Mouse (Mus musculus) kidney, adult 2 months (tissue): ENCODE data around the gene Ppara. TPM values are rescaled to one million over a fixed set of nuclear protein-coding genes. Genes with fewer than 3 reads are reported as not detected.

ENCODE experiments used
- DNase-seq: peaks from one replicate; pipeline ENCODE4 v3.0.0; 2021
- H3K27ac ChIP-seq: fragments of 200-500 bp; 2 replicates; pipeline ENCODE4 v1.5.1; 2012; ENCODE audit warnings: low read depth, low read length, control low read depth, inconsistent platforms; ENCODE audit not compliant: insufficient read depth
- H3K27me3 ChIP-seq: fragments of 200-500 bp; replicated peaks from 2 replicates; pipeline ENCODE4 v1.6.1; 2012; ENCODE audit warnings: mild to moderate bottlenecking, moderate library complexity, low read length, inconsistent platforms; ENCODE audit not compliant: control insufficient read depth, insufficient read depth
- H3K36me3 ChIP-seq: fragments of 200-500 bp; 2 replicates; pipeline ENCODE4 v1.6.1; 2012; ENCODE audit warnings: mild to moderate bottlenecking, moderate library complexity, low read length, inconsistent platforms; ENCODE audit not compliant: control insufficient read depth, insufficient read depth
- H3K4me1 ChIP-seq: fragments of 200-500 bp; 2 replicates; pipeline ENCODE4 v1.6.1; 2011; ENCODE audit warnings: low read length; ENCODE audit not compliant: control insufficient read depth, insufficient read depth
- H3K4me3 ChIP-seq: fragments of 200-500 bp; 2 replicates; pipeline ENCODE4 v1.5.1; 2011; ENCODE audit warnings: mild to moderate bottlenecking, low read depth, low read length, control low read depth; ENCODE audit not compliant: insufficient read depth
- CTCF ChIP-seq: fragments of 200-500 bp; conservative IDR thresholded peaks from 2 replicates; pipeline ENCODE4 v1.5.1; 2011; ENCODE audit warnings: low read depth, mild to moderate bottlenecking, control low read depth, low read length, moderate library complexity, mixed read lengths; ENCODE audit not compliant: insufficient read depth, insufficient read length
- POLR2A ChIP-seq: fragments of 200-500 bp; IDR thresholded peaks from one replicate; pipeline ENCODE4 v1.6.1; 2011; ENCODE audit warnings: low read depth, low read length, control low read depth
- WGBS: fragments of 180-500 bp; shearing (Covaris S2); methylation state at CpG from one replicate; pipeline ENCODE4 v1.1.7; 2018; 5-methylcytosine and 5-hydroxymethylcytosine counted together
- polyA plus RNA-seq: library from polyadenylated mRNA; depleted of rRNA; stranded (reverse); fragments of >200 nt; gene quantifications from 2 replicates; pipeline ENCODE4 v1.2.3, GENCODE M21; 2012

The Ppara gene
- polyA plus RNA-seq, 1 experiment, result 31.3 TPM

GRCm38 (mm10) chr15:85705566-85706332 is 29.0 kb upstream of the Ppara start:
- peaks cover 78% of the 10 kb centered on the region for H3K4me1 ChIP-seq
- peaks cover 9% of the 10 kb centered on the region; the same call in 1 of the 2 replicates for H3K36me3 ChIP-seq
- no peak overlapping the region for H3K4me3 ChIP-seq
- DNase-seq, result peak; percentile 95
- no peaks in the 10 kb centered on the region for H3K27me3 ChIP-seq
- 11% methylated on average over 13 of the region's 13 CpGs for WGBS
- TF ChIP-seq POLR2A, result no peak
- peak overlapping the region; percentile 89 for H3K27ac ChIP-seq

GRCm38 (mm10) chr15:85706527-85706926 is 28.3 kb upstream of the Ppara start:
- DNase-seq, result no peak
- Histone ChIP-seq H3K4me3 (no peak overlapping the region), H3K27me3 (no peaks in the 10 kb centered on the region), H3K36me3 (peaks cover 7% of the 10 kb centered on the region; the same call in 1 of the 2 replicates), H3K4me1 (peaks cover 70% of the 10 kb centered on the region), H3K27ac (peak overlapping the region; percentile 89)
- TF ChIP-seq POLR2A (no peak), CTCF (no peak)
- 68% methylated on average over 8 of the region's 8 CpGs for WGBS

GRCm38 (mm10) chr15:85707017-85707416 is 27.8 kb upstream of the Ppara start:
- TF ChIP-seq CTCF (no peak), POLR2A (no peak)
- H3K27ac ChIP-seq, result peak overlapping the region; percentile 89
- peak; percentile 88 for DNase-seq

DNA sequence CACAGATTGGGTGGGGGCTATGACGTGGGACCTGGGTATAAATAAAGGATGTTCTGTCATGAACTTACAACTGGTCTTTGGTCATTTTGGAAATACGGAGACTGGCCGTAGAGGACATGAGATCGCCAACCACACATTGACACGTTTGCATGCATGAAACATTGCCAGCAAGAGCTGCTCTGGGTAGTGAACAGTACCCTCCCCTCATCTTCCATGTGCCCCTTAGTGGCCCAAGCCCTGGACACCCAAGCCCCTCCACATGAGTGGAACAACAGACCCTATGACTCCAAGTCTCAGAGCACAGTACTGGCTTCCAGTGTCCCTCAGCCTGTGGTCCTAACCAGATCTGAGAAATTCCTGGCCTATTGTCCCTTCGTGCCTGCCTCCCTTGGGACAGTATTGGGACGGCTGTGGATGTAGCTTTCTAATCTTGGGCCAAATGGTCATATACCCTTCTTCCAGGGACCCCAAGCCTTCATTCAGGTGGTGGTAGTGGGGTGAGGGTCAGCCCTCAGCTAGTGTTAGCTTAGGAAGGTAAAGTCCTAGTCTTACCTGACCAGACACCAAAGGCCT is 27.2 kb upstream of the Ppara start:
- Histone ChIP-seq H3K4me3 (no peak overlapping the region), H3K27me3 (no peaks in the 10 kb centered on the region), H3K27ac (peak overlapping the region; percentile 0; the same call in 1 of the 2 replicates), H3K4me1 (peaks cover 60% of the 10 kb centered on the region), H3K36me3 (peaks cover 4% of the 10 kb centered on the region; the same call in 1 of the 2 replicates)
- DNase-seq, result no peak
- no peak for TF ChIP-seq CTCF
- no peak for TF ChIP-seq POLR2A
- WGBS, result 61% methylated on average over 7 of the region's 7 CpGs

More at GRCm38 (mm10) chr15:85707017-85707416, 27.8 kb upstream of the Ppara start:
- Histone ChIP-seq H3K4me3 (no peak overlapping the region), H3K36me3 (peaks cover 4% of the 10 kb centered on the region; the same call in 1 of the 2 replicates), H3K27me3 (no peaks in the 10 kb centered on the region), H3K4me1 (peaks cover 65% of the 10 kb centered on the region)
- 52% methylated on average over 11 of the region's 11 CpGs for WGBS

GRCm38 (mm10) chr15:85708217-85708616 is 26.6 kb upstream of the Ppara start:
- Histone ChIP-seq H3K36me3 (peaks cover 4% of the 10 kb centered on the region; the same call in 1 of the 2 replicates), H3K4me1 (peaks cover 54% of the 10 kb centered on the region), H3K27me3 (no peaks in the 10 kb centered on the region), H3K4me3 (no peak overlapping the region), H3K27ac (peak overlapping the region; percentile 0; the same call in 1 of the 2 replicates)
- TF ChIP-seq POLR2A (no peak), CTCF (no peak)
- 29% methylated on average over 2 of the region's 2 CpGs for WGBS
- no peak for DNase-seq

GRCm38 (mm10) chr15:85708843-85709242 is 25.9 kb upstream of the Ppara start:
- no peak for DNase-seq
- Histone ChIP-seq H3K27ac (peak overlapping the region; percentile 89), H3K27me3 (no peaks in the 10 kb centered on the region), H3K4me1 (peaks cover 48% of the 10 kb centered on the region), H3K36me3 (peaks cover 2% of the 10 kb centered on the region; the same call in 1 of the 2 replicates), H3K4me3 (no peak overlapping the region)
- WGBS, result 47% methylated on average over 4 of the region's 4 CpGs
- TF ChIP-seq CTCF (no peak), POLR2A (no peak)
